Mouse (Mus musculus): ENCODE measurements around the gene Olfr1371. TPM values are rescaled to one million over a fixed set of nuclear protein-coding genes. Genes with fewer than 3 reads are reported as not detected.

The Olfr1371 gene
- polyA plus RNA-seq, 1 experiment from 2014 or later = not detected

DNA sequence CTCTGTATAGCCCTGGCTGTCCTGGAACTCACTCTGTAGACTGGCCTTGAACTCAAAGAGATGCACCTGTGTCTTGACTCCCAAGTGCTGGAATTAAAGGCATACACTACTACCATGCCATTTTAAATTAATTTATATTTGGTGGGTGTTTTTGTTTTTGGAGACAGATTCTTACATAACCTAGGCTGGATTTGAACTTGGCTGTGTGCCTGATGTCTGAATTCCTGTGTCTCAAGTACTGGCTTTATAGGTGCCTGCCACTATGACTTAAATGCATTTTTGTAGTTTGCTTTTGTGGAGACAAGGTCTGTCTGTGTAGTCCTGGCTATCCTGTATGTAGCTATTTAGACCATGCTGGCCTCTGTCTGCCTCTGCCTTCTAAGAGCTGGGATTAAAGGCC, 20.7 kb upstream of the Olfr1371 start:
- ATAC-seq (ENCODE audit: low FRiP score, low TSS enrichment) = no peak
- Histone ChIP-seq H3K4me2 (replicated peaks; ENCODE audit: low read depth) (no peak overlapping the region), H3K36me3 (ENCODE audit: control insufficient read depth, insufficient read depth, low read length) (peaks cover 2% of the 10 kb centered on the region; the same call in 1 of the 2 replicates), H3K4me3 (ENCODE audit: low read depth, low read length) (no peak overlapping the region), H3K4me1 (replicated peaks; ENCODE audit: control insufficient read depth, insufficient read depth) (peaks cover 2% of the 10 kb centered on the region; the same call in 1 of the 2 replicates), H3K9me3 (ENCODE audit: control insufficient read depth, low read length) (no peaks in the 10 kb centered on the region), H3K27ac (replicated peaks) (no peak overlapping the region), H3K27me3 (ENCODE audit: control insufficient read depth, insufficient read depth, low read length) (no peaks in the 10 kb centered on the region), H3K9ac (ENCODE audit: low read length) (no peak overlapping the region)
- TF ChIP-seq CTCF (IDR thresholded peaks at IDR 0.05; ENCODE audit: low read depth) (no peak), EP300 (optimal IDR thresholded peaks at IDR 0.05) (no peak)
- DNase-seq (ENCODE audit: low spot score) = no peak

DNA sequence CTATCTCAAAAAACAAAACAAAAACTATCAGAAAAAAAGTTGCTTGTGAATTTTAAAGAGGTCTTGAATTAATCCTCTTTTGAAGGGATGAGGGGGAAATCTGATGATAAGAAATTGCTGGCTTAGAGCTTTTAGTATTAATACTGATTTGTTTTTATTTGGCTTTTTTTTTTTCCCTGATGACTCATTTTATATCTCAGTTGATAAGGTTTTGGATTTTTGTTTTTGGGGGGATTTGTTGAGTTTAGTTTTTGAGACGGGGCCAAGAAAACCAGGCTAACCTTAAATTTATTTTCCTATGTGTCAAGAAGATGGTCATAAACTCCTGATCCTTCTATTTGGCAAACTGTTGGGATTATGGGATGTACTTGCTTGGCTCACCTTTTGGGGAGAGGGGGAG, 20.1 kb upstream of the Olfr1371 start:
- Histone ChIP-seq H3K4me1 (replicated peaks; ENCODE audit: control insufficient read depth, insufficient read depth) (peaks cover 2% of the 10 kb centered on the region; the same call in 1 of the 2 replicates), H3K36me3 (ENCODE audit: control insufficient read depth, insufficient read depth, low read length) (no peaks in the 10 kb centered on the region; the same call in 1 of the 2 replicates), H3K9me3 (ENCODE audit: control insufficient read depth, low read length) (no peaks in the 10 kb centered on the region), H3K27me3 (ENCODE audit: control insufficient read depth, insufficient read depth, low read length) (no peaks in the 10 kb centered on the region), H3K4me2 (replicated peaks; ENCODE audit: low read depth) (no peak overlapping the region), H3K4me3 (ENCODE audit: low read depth, low read length) (no peak overlapping the region), H3K27ac (replicated peaks) (no peak overlapping the region), H3K9ac (ENCODE audit: low read length) (no peak overlapping the region)
- WGBS = 70% methylated on average over 1 of the region's 1 CpGs
- DNase-seq (ENCODE audit: low spot score) (no peak), ATAC-seq (ENCODE audit: low FRiP score, low TSS enrichment) (no peak)
- no peak for TF ChIP-seq CTCF (IDR thresholded peaks at IDR 0.05; ENCODE audit: low read depth)
- TF ChIP-seq EP300 (optimal IDR thresholded peaks at IDR 0.05) = no peak

DNA sequence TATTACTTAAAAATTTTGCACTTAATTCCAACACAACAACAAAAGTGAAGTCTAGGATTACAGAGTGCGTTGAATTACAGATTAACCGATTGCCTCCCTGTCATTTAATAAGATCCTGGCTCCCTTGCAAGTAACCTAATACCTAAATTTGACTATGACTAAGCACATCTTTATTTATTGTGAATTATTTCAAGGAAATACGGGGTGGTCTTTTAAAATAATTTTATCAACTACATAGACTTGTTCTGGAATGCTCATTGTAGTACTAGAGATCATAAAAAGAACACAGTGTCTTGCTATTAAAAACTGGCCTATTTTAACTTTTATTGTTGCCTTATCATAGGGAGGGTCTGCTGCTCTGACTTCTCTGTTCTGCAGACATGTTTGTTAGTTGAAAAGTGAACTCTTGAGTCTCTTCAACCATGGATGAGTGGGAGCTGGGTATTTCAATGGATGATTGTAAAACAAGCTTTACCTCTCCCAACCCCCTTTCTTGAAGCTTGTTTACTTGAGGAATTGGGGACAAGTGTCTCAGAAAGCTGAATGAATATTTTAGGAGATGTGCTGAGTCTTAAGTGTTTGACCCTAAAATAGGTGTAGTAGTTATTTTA, 19.4 kb upstream of the Olfr1371 start:
- Histone ChIP-seq H3K27me3 (ENCODE audit: control insufficient read depth, insufficient read depth, low read length) (no peaks in the 10 kb centered on the region), H3K9me3 (ENCODE audit: control insufficient read depth, low read length) (no peaks in the 10 kb centered on the region), H3K9ac (ENCODE audit: low read length) (peak overlapping the region; percentile 89), H3K4me2 (replicated peaks; ENCODE audit: low read depth) (peak overlapping the region; percentile 63), H3K4me3 (ENCODE audit: low read depth, low read length) (peak overlapping the region; percentile 61), H3K36me3 (ENCODE audit: control insufficient read depth, insufficient read depth, low read length) (no peaks in the 10 kb centered on the region; the same call in 1 of the 2 replicates), H3K27ac (replicated peaks) (no peak overlapping the region), H3K4me1 (replicated peaks; ENCODE audit: control insufficient read depth, insufficient read depth) (peaks cover 2% of the 10 kb centered on the region; the same call in 1 of the 2 replicates)
- no peak for TF ChIP-seq CTCF (IDR thresholded peaks at IDR 0.05; ENCODE audit: low read depth)
- no peak for TF ChIP-seq EP300 (optimal IDR thresholded peaks at IDR 0.05)
- DNase-seq (ENCODE audit: low spot score) (no peak), ATAC-seq (ENCODE audit: low FRiP score, low TSS enrichment) (no peak)
- WGBS = 16% methylated on average over 3 of the region's 3 CpGs

DNA sequence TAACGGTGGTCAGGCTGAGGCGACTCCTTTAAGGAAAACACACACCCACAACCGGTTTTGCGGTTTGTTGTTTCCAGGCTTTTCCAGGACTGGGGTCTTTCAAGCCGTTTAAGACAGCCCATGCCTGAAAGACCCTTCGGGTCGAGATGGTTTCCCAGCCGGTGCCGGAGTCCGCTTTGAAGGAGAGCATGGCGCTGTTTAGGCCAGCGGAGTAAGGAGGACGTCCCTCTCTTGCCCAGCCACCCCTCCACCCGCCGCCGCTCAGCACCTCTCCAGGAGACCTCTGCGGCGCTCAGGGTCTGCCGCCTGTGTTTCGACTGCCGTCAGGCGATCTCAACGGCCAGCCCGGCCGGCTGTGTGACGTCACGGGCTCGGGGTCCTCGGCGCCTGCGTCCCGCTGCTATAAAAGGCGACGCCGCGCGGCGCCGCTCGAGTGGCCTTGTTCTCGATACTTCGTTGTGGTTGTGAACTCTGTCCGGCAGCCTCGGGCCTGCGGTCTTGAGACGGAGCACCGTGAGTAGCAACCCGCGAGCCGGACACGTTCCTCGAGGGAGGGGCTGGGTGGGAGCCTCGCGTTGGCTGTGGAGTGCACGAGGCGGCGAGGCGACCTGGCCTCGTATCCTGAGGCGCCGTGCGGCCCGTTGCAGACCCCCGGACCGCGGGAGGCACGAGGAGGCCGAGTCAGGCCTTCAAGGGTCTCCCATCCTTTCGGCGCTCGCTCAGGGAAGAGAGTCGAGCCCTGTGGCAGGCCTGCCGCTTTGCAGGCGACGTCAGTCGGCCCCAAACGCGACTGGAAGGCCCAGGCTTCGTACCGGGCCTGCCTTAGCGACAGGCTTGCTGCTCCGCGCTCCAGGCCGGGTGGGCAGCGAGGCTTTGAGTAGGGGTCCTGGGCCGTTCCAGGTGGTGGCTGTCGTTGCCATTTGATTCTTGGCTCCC, 18.1 kb upstream of the Olfr1371 start, which contains the start of gene Skp1a:
Gene Skp1a (plus strand): TSS at position 390 of the 936 bp plus-strand sequence.
- no peaks in the 10 kb centered on the region for H3K9me3 ChIP-seq (ENCODE audit: control insufficient read depth, low read length)
- peak within 1 kb of the TSS; percentile 61 for H3K4me3 ChIP-seq (ENCODE audit: low read depth, low read length)
- peaks cover 2% of the 10 kb centered on the region; the same call in 1 of the 2 replicates for H3K4me1 ChIP-seq (replicated peaks; ENCODE audit: control insufficient read depth, insufficient read depth)
- peak within 1 kb of the TSS; percentile 89 for H3K9ac ChIP-seq (ENCODE audit: low read length)
- H3K36me3 ChIP-seq (ENCODE audit: control insufficient read depth, insufficient read depth, low read length) = no peaks in the 10 kb centered on the region
- TF ChIP-seq EP300 (optimal IDR thresholded peaks at IDR 0.05) (peak; percentile 97), CTCF (IDR thresholded peaks at IDR 0.05; ENCODE audit: low read depth) (no peak; the same call in 1 of the 2 replicates)
- peak; percentile 94 for DNase-seq (ENCODE audit: low spot score)
- H3K27ac ChIP-seq (replicated peaks) = peak within 1 kb of the TSS; percentile 97
- peak within 1 kb of the TSS; percentile 63 for H3K4me2 ChIP-seq (replicated peaks; ENCODE audit: low read depth)
- ATAC-seq (ENCODE audit: low FRiP score, low TSS enrichment) = peak; percentile 89
- no peaks in the 10 kb centered on the region for H3K27me3 ChIP-seq (ENCODE audit: control insufficient read depth, insufficient read depth, low read length)
- WGBS = under 1% methylated on average over 86 of the region's 87 CpGs

DNA sequence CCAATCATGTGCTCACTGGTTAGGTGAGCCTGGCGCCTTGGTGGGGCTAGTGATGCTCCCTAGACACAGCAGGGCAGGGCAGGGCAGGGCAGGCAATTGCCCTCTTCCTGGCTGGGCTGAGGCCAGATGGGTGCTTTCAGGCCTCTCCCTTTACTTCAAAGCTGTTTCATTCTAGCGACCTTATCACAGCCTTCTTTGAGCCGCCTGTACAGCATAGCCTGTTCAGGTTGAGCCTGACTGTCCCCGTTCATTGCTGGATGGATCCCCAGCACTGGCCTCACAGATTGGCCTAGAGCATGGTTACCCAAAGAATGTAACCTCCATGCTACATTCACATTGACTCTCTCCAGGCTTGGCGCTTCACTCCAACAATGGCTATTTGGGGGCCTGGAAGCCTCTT, 16.9 kb upstream of the Olfr1371 start:
- 41% methylated on average over 5 of the region's 5 CpGs for WGBS
- Histone ChIP-seq H3K27ac (replicated peaks) (peak overlapping the region; percentile 97; the same call in 1 of the 2 replicates), H3K4me1 (replicated peaks; ENCODE audit: control insufficient read depth, insufficient read depth) (peaks cover 2% of the 10 kb centered on the region; the same call in 1 of the 2 replicates), H3K27me3 (ENCODE audit: control insufficient read depth, insufficient read depth, low read length) (no peaks in the 10 kb centered on the region), H3K4me3 (ENCODE audit: low read depth, low read length) (no peak overlapping the region), H3K9me3 (ENCODE audit: control insufficient read depth, low read length) (no peaks in the 10 kb centered on the region), H3K9ac (ENCODE audit: low read length) (no peak overlapping the region), H3K4me2 (replicated peaks; ENCODE audit: low read depth) (peak overlapping the region; percentile 63), H3K36me3 (ENCODE audit: control insufficient read depth, insufficient read depth, low read length) (no peaks in the 10 kb centered on the region)
- ATAC-seq (ENCODE audit: low FRiP score, low TSS enrichment) (peak; percentile 55), DNase-seq (ENCODE audit: low spot score) (peak; percentile 61)
- TF ChIP-seq CTCF (IDR thresholded peaks at IDR 0.05; ENCODE audit: low read depth) (no peak), EP300 (optimal IDR thresholded peaks at IDR 0.05) (no peak)

Measured in stomach, postnatal 0 days (tissue).